Mouse (Mus musculus) hindbrain, embryonic 16.5 days (tissue): Measurements from ENCODE around the gene Adora3. TPM values are rescaled to one million over a fixed set of nuclear protein-coding genes. Genes with fewer than 3 reads are reported as not detected.

Experiments used
- ATAC-seq: fragments of 200-750 bp; cut with Nextera tagmentation; 2 replicates; pipeline ENCODE4 v1.8.0; 2017; ENCODE audit warnings: moderate TSS enrichment, moderate library complexity
- H3K27ac ChIP-seq: fragments of 300-500 bp; sonication (generic); 2 replicates; pipeline ENCODE4 v1.5.1; 2014; ENCODE audit warnings: low read depth, mild to moderate bottlenecking, control low read depth, low read length, moderate library complexity
- H3K27me3 ChIP-seq: fragments of 300-500 bp; sonication (generic); replicated peaks from 2 replicates; pipeline ENCODE4 v1.6.1; 2014; ENCODE audit warnings: low read length; ENCODE audit not compliant: control insufficient read depth, insufficient read depth
- H3K36me3 ChIP-seq: fragments of 300-500 bp; sonication (generic); 2 replicates; pipeline ENCODE4 v1.6.1; 2014; ENCODE audit warnings: mild to moderate bottlenecking, low read length, moderate library complexity, mixed read lengths; ENCODE audit not compliant: control insufficient read depth, insufficient read depth
- H3K4me1 ChIP-seq: fragments of 300-500 bp; sonication (generic); 2 replicates; pipeline ENCODE4 v1.6.1; 2014; ENCODE audit warnings: low read depth, low read length; ENCODE audit not compliant: control insufficient read depth, insufficient read depth
- H3K4me2 ChIP-seq: fragments of 300-500 bp; sonication (generic); 2 replicates; pipeline ENCODE4 v1.6.1; 2014; ENCODE audit warnings: mild to moderate bottlenecking, low read length, control low read depth, moderate library complexity
- H3K4me3 ChIP-seq: fragments of 300-500 bp; sonication (generic); 2 replicates; pipeline ENCODE4 v1.5.1; 2014; ENCODE audit warnings: mild to moderate bottlenecking, low read length, control low read depth, moderate library complexity
- H3K9ac ChIP-seq: fragments of 300-500 bp; sonication (generic); 2 replicates; pipeline ENCODE4 v1.6.1; 2014; ENCODE audit warnings: low read depth, mild to moderate bottlenecking, control low read depth, low read length, moderate library complexity
- H3K9me3 ChIP-seq: fragments of 300-500 bp; sonication (generic); 2 replicates; pipeline ENCODE4 v1.6.1; 2014; ENCODE audit warnings: mild to moderate bottlenecking, low read length, moderate library complexity; ENCODE audit not compliant: control insufficient read depth
- WGBS: fragments of 180-500 bp; shearing (Covaris S2); extraction: QIAGEN DNeasy Blood & Tissue Kit; methylation state at CpG from one replicate; pipeline ENCODE4 v1.1.7; 2014; 5-methylcytosine and 5-hydroxymethylcytosine counted together
- polyA plus RNA-seq: library from polyadenylated mRNA; unstranded; fragments of >200 nt; fragmentation: Nextera tagmentation; extraction: Ambion mirVana; gene quantifications from 2 replicates; pipeline ENCODE4 v1.2.1, GENCODE M21; 2015

The Adora3 gene
- polyA plus RNA-seq, result 0.12 and 0.26 TPM in 2 replicates

DNA sequence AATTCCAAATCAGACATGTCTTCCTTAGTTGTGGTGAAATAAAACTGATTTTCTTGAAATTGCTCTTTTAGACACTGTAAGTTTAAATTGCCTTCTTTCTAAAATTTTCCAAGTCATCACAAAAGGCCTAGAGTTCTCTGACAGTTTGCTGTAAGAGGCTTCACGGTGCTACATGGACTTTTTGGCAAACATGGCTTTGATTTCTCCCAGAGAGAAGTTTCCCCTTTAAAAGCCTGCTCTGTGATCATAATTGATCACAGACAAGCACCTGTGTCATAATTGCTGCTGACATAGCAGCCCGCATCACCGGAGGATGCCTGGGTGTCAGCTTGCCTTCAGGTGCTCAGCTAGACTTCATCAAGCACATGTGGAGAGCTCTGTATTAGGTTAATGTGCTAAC, at the start of gene Adora3, which contains the start of gene Tmigd3:
Gene Adora3 (plus strand): TSS at position 301 of the 400 bp plus-strand sequence.
Gene Tmigd3 (plus strand): TSS at position 346 of the 400 bp plus-strand sequence.
- no peak within 1 kb of the TSS for H3K4me2 ChIP-seq
- H3K4me3 ChIP-seq, result no peak within 1 kb of the TSS
- no peaks in the 10 kb centered on the region for H3K36me3 ChIP-seq
- H3K9ac ChIP-seq, result no peak within 1 kb of the TSS
- no peaks in the 10 kb centered on the region; the same call in 1 of the 2 replicates for H3K4me1 ChIP-seq
- no peak for ATAC-seq
- WGBS, result 83% methylated on average over 3 of the region's 3 CpGs
- H3K27me3 ChIP-seq, result no peaks in the 10 kb centered on the region
- H3K9me3 ChIP-seq, result no peaks in the 10 kb centered on the region
- H3K27ac ChIP-seq, result no peak within 1 kb of the TSS

DNA sequence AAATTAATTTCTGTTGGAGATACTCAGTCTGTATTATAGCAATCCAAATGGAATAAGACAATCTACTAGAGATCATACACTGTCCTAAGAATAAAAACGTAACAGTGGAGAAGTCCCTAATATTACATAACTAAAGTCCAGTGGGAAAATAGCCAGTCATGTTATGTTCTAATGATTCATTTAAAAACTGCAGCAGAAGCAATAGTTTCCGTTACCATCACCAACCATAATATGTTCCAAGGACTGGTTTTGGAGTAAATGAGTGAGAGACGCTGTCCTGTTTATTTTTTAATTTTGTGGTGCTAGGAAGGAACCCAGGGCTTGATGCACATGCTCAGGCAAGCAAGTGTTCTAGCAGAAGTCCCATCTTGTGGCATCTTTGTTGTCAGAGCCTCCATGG, 49.2 kb upstream of the Adora3 start:
- Histone ChIP-seq H3K9ac (no peak overlapping the region), H3K4me3 (no peak overlapping the region), H3K4me1 (no peaks in the 10 kb centered on the region), H3K4me2 (no peak overlapping the region), H3K27ac (no peak overlapping the region), H3K36me3 (no peaks in the 10 kb centered on the region), H3K9me3 (no peaks in the 10 kb centered on the region), H3K27me3 (no peaks in the 10 kb centered on the region)
- ATAC-seq, result no peak
- 93% methylated on average over 3 of the region's 3 CpGs for WGBS

DNA sequence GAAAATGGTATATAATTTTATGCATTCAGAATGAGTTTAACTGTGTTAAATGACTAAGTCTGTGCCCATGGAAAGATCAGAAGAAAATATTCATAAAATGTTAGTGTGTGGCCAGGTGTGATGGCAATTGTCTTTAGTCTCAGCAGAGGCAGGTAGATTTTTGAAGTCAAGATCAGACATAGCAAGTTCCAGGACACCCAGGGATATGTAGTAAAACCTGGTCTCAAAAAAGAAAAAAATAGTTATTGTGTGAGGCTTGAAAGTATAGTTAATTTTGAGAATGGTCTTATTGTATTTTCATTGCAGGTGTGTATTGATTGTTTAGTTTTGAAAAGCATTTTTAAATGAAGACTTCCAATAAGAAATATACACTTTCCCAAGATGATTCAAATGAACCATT, 47.0 kb upstream of the Adora3 start:
- Histone ChIP-seq H3K4me2 (no peak overlapping the region), H3K9ac (no peak overlapping the region), H3K36me3 (no peaks in the 10 kb centered on the region), H3K27me3 (no peaks in the 10 kb centered on the region), H3K9me3 (no peaks in the 10 kb centered on the region), H3K4me3 (no peak overlapping the region), H3K27ac (no peak overlapping the region), H3K4me1 (no peaks in the 10 kb centered on the region)
- ATAC-seq, result no peak

DNA sequence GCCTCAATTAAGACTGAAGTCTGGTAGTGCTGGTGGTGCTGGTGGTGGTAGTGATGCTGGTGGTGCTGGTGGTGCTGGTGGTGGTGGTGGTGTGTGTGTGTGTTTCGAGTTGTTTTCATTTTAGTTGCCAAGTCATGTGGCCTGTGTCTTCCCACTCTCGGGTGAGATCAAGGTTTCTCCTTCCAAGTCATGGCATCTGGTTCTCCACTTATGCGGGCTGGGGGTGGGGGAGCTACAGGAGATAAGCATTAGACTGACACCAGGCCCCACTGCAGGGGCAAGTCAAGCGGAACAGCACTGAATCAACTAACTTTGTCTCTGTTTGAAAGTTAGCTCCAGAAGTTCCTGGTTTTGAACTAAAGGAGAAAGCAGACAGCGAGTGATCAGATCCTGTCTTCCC, 46.6 kb upstream of the Adora3 start:
- no peaks in the 10 kb centered on the region for H3K9me3 ChIP-seq
- H3K36me3 ChIP-seq, result no peaks in the 10 kb centered on the region
- H3K9ac ChIP-seq, result no peak overlapping the region
- H3K27ac ChIP-seq, result no peak overlapping the region
- no peak overlapping the region for H3K4me2 ChIP-seq
- H3K4me1 ChIP-seq, result no peaks in the 10 kb centered on the region
- H3K4me3 ChIP-seq, result no peak overlapping the region
- H3K27me3 ChIP-seq, result no peaks in the 10 kb centered on the region
- WGBS, result 61% methylated on average over 5 of the region's 5 CpGs
- no peak for ATAC-seq

DNA sequence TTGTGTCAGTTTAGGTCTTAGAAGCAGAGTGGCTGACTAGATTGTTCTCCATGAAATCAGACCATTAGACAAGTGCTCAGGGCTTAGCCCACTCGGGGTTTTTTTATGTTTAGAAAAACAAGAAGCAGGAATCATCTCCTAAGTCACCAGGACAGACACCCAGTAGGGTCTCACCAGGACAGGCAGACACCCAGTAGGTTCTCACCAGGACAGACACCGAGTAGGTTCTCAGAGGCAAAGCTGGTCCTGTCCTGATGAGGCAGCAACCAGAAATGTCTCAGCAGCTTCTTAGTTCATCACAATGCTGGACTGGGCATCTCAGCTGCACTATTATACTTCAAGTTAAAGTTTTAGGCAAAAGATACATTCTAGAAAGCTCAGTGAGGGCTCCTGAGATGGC, 46.0 kb upstream of the Adora3 start:
- H3K4me3 ChIP-seq, result no peak overlapping the region
- H3K27me3 ChIP-seq, result no peaks in the 10 kb centered on the region
- no peaks in the 10 kb centered on the region for H3K9me3 ChIP-seq
- no peaks in the 10 kb centered on the region for H3K4me1 ChIP-seq
- H3K9ac ChIP-seq, result no peak overlapping the region
- 64% methylated on average over 2 of the region's 2 CpGs for WGBS
- no peak for ATAC-seq
- no peak overlapping the region for H3K27ac ChIP-seq
- no peak overlapping the region for H3K4me2 ChIP-seq
- no peaks in the 10 kb centered on the region for H3K36me3 ChIP-seq

DNA sequence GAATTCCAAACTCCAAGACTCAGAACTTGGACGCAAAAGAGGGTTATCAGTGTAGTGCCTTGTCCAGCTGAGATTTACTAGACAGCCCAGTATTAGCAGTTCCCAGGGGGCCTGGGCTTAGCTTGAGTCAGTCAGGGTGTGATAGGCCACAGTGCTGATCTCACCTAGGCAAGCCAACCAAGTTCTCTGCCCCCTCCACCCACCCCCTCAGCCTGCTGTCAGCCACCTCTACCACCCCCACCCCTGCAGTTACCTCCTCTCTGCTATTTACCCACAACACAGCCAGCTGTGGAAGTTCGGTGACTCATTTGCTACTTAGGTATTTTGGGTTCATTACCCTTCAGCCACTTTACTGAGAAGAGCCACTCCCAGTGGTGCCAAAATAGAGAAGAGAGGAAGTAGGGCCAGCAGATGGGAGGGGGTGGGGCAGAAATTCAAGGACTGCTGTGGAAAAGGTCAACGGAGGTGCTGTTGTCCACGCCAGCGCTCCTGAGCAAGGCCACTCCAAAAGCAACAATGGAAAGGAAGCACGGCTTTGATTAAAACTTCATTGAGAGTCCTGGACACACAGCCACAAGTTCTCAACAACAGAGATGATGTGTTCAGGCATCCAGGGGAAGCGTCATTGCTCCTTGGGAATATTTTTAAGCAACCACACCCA, 45.0 kb upstream of the Adora3 start:
- Histone ChIP-seq H3K4me2 (no peak overlapping the region), H3K4me1 (no peaks in the 10 kb centered on the region), H3K27ac (no peak overlapping the region), H3K36me3 (no peaks in the 10 kb centered on the region), H3K9ac (no peak overlapping the region), H3K27me3 (no peaks in the 10 kb centered on the region), H3K4me3 (no peak overlapping the region), H3K9me3 (no peaks in the 10 kb centered on the region)
- no peak for ATAC-seq
- 60% methylated on average over 7 of the region's 7 CpGs for WGBS

DNA sequence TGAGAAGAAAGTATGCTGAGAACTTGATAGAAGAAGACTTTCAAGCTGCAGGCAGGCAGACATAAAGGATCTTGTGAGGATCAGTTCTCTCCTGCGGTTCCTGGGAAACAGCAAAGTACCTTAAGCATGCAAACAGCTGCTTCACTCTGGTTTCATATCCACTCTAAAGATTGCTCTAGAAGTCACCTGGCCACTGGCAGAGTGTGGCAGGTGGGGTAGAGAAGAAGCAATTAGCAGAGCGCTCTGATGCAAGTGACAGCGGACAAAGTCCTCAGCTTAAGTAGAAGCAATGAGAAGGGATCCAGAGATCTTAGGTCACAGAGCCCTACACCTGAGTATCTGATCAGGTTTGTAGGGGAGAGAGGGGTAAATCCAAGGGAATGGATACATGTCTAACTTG, 39.1 kb upstream of the Adora3 start:
- Histone ChIP-seq H3K9ac (no peak overlapping the region), H3K36me3 (no peaks in the 10 kb centered on the region), H3K4me3 (no peak overlapping the region), H3K4me2 (no peak overlapping the region), H3K4me1 (no peaks in the 10 kb centered on the region), H3K27ac (no peak overlapping the region), H3K27me3 (no peaks in the 10 kb centered on the region), H3K9me3 (no peaks in the 10 kb centered on the region)
- 93% methylated on average over 3 of the region's 3 CpGs for WGBS
- no peak for ATAC-seq

DNA sequence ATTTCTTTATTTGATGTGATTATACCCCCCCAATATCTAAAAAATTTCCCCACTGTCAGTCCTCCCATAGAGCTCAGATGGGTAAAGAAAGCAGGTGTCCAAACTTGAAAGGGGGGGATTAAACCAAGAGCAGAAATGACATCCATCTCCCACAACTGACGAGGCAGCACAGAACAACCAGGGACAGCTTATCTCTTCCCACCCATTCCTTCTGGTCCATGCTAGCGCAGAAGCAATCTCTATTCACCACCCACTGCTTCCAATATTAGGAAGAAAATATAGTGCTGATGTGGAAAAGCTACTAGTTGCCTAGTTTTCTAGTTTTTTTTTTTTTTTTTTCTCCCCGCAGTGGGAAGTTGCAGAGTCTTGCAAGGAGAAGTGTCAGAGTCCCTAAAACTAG, 34.8 kb upstream of the Adora3 start:
- no peak overlapping the region for H3K27ac ChIP-seq
- no peaks in the 10 kb centered on the region for H3K4me1 ChIP-seq
- WGBS, result 71% methylated on average over 3 of the region's 3 CpGs
- no peak for ATAC-seq
- H3K4me3 ChIP-seq, result no peak overlapping the region
- no peak overlapping the region for H3K9ac ChIP-seq
- H3K4me2 ChIP-seq, result no peak overlapping the region
- no peaks in the 10 kb centered on the region for H3K27me3 ChIP-seq
- H3K9me3 ChIP-seq, result no peaks in the 10 kb centered on the region
- no peaks in the 10 kb centered on the region for H3K36me3 ChIP-seq

DNA sequence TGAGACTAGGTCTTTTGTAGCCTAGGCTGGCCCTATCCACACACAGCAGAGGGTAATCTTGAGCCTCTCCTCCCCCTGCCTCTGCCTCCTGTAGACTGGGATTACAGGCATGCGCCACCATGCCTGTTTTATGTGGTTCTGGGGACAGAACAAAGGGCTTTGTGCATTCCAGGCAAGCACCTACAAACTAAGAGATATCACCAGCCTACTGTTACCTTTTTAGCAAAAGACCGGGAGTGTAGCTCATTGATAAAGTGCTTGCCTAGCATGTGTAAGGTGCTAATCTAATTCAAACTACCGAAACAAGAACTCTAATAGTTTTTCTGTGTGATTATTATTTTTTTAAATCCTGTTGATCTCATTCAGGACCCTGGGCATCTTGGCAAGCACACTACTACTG, 33.8 kb upstream of the Adora3 start:
- no peak for ATAC-seq
- H3K4me1 ChIP-seq, result no peaks in the 10 kb centered on the region
- no peak overlapping the region for H3K9ac ChIP-seq
- H3K27ac ChIP-seq, result no peak overlapping the region
- H3K4me2 ChIP-seq, result no peak overlapping the region
- 87% methylated on average over 3 of the region's 3 CpGs for WGBS
- H3K9me3 ChIP-seq, result no peaks in the 10 kb centered on the region
- no peaks in the 10 kb centered on the region for H3K27me3 ChIP-seq
- H3K36me3 ChIP-seq, result no peaks in the 10 kb centered on the region
- H3K4me3 ChIP-seq, result no peak overlapping the region

DNA sequence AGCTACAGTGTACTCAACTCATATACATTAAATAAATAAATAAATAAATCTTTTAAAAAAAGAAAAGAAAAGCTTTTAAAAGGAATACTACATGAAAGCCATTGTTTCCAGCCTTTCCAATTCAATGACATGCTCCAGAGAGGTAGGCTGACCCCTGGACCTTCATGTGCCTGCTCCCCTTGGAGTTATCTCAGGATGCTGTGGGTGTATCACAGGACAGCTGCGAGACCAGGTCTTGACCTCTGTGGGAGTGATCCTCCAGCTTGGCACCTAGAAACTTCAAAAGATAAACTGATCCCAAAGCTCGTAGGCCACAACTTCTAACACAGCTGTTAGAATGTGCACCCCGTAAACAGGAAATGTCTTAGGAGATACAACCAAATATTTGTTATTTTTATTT, 32.0 kb upstream of the Adora3 start:
- no peak overlapping the region for H3K4me3 ChIP-seq
- no peaks in the 10 kb centered on the region for H3K27me3 ChIP-seq
- no peak overlapping the region for H3K9ac ChIP-seq
- no peak for ATAC-seq
- H3K27ac ChIP-seq, result no peak overlapping the region
- H3K4me1 ChIP-seq, result no peaks in the 10 kb centered on the region
- H3K36me3 ChIP-seq, result no peaks in the 10 kb centered on the region
- H3K9me3 ChIP-seq, result no peaks in the 10 kb centered on the region
- WGBS, result 69% methylated on average over 3 of the region's 3 CpGs
- H3K4me2 ChIP-seq, result no peak overlapping the region
